Mouse (Mus musculus) lung, adult 2 months (tissue): ENCODE measurements around the gene Ruvbl1.

Experiments
- CTCF ChIP-seq: fragments of 200-500 bp; IDR thresholded peaks from 2 replicates; pipeline ENCODE4 v1.5.1; 2011; ENCODE audit warnings: mild to moderate bottlenecking, low read length, control low read depth; ENCODE audit not compliant: insufficient read depth
- POLR2A ChIP-seq: fragments of 200-500 bp; IDR thresholded peaks from 2 replicates; pipeline ENCODE4 v1.6.1; 2011; ENCODE audit warnings: low read depth, mild to moderate bottlenecking, control low read depth, low read length, borderline replicate concordance; ENCODE audit errors: extremely low read depth

DNA sequence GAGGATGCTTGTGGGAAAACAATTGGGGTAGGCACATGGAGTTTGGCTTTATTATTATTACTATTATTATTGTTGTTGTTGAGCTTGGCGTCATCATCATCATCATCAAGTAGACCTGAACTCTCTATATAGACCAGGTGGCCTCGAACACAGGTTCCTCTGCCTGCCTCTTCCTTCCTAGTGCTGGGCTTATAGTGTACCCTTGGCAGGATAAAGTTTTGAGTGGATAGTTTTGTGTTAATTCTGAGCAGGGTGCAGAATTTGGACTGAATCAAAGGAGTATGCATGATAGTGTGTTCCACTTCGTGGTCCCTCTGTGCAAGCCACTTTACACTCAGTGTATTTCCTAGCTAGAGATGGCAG lies 35.2 kb downstream of the Ruvbl1 start:
- TF ChIP-seq CTCF: no peak
- no peak for TF ChIP-seq POLR2A
